Mouse (Mus musculus): Measurements from ENCODE around the gene Dmrtc2. TPM values are rescaled to one million over a fixed set of nuclear protein-coding genes. Genes with fewer than 3 reads are reported as not detected.
"Not testable (repeated sequence)": the region's sequence is repeated elsewhere in the genome, so short reads cannot be mapped to it uniquely, and the experiment has no call there.

Gene Dmrtc2
- polyA plus RNA-seq, 1 experiment from 2014 or later: not detected

- not testable (repeated sequence) for H3K4me3 ChIP-seq; H3K4me1 ChIP-seq; H3K9me3 ChIP-seq; H3K27ac ChIP-seq; DNase-seq (ENCODE audit: extremely low spot score, low spot score); H3K27me3 ChIP-seq (ENCODE audit: poor library complexity, severe bottlenecking)
- 87% methylated on average over 2 of the region's 2 CpGs for WGBS
- peaks cover 13% of the 10 kb centered on the region for H3K36me3 ChIP-seq (replicated peaks)
Observed at GRCm38 (mm10) chr7:24895749-24896148, 25.9 kb downstream of the Dmrtc2 start.

GRCm38 (mm10) chr7:24896269-24896668 is 26.4 kb downstream of the Dmrtc2 start:
- H3K4me3 ChIP-seq: no peak overlapping the region
- H3K4me1 ChIP-seq: no peaks in the 10 kb centered on the region
- WGBS: 84% methylated on average over 8 of the region's 8 CpGs
- DNase-seq (ENCODE audit: extremely low spot score, low spot score): no peak
- no peak overlapping the region for H3K27ac ChIP-seq
- no peaks in the 10 kb centered on the region for H3K27me3 ChIP-seq (ENCODE audit: poor library complexity, severe bottlenecking)
- H3K36me3 ChIP-seq (replicated peaks): peaks cover 8% of the 10 kb centered on the region
- H3K9me3 ChIP-seq: no peaks in the 10 kb centered on the region

- H3K27ac ChIP-seq: no peak within 1 kb of the TSS
- H3K4me3 ChIP-seq: no peak within 1 kb of the TSS
- no peak for DNase-seq (ENCODE audit: extremely low spot score, low spot score)
- peaks cover 6% of the 10 kb centered on the region for H3K4me1 ChIP-seq
- H3K27me3 ChIP-seq (ENCODE audit: poor library complexity, severe bottlenecking): no peaks in the 10 kb centered on the region
- no peaks in the 10 kb centered on the region for H3K9me3 ChIP-seq
- H3K36me3 ChIP-seq (replicated peaks): peaks cover 5% of the 10 kb centered on the region; the same call in 1 of the 2 replicates
- 80% methylated on average over 12 of the region's 12 CpGs for WGBS
Observed at GRCm38 (mm10) chr7:24897224-24897623, 27.4 kb downstream of the Dmrtc2 start, which contains the start of gene Cd79a. TSS of gene Cd79a (plus strand) at chr7:24897381.

- H3K36me3 ChIP-seq (replicated peaks): peaks cover 2% of the 10 kb centered on the region; the same call in 1 of the 2 replicates
- H3K9me3 ChIP-seq: no peaks in the 10 kb centered on the region
- WGBS: 71% methylated on average over 5 of the region's 5 CpGs
- DNase-seq (ENCODE audit: extremely low spot score, low spot score): no peak
- no peak overlapping the region for H3K4me3 ChIP-seq
- H3K4me1 ChIP-seq: peaks cover 13% of the 10 kb centered on the region
- H3K27ac ChIP-seq: no peak overlapping the region
- H3K27me3 ChIP-seq (ENCODE audit: poor library complexity, severe bottlenecking): no peaks in the 10 kb centered on the region
Observed at GRCm38 (mm10) chr7:24897959-24898358, 28.1 kb downstream of the Dmrtc2 start.

- 84% methylated on average over 6 of the region's 6 CpGs for WGBS
- no peak for DNase-seq (ENCODE audit: extremely low spot score, low spot score)
- Histone ChIP-seq H3K27ac (no peak overlapping the region), H3K36me3 (replicated peaks) (no peaks in the 10 kb centered on the region), H3K27me3 (ENCODE audit: poor library complexity, severe bottlenecking) (no peaks in the 10 kb centered on the region), H3K4me3 (no peak overlapping the region), H3K4me1 (peaks cover 41% of the 10 kb centered on the region), H3K9me3 (no peaks in the 10 kb centered on the region)
Observed at GRCm38 (mm10) chr7:24901114-24901513, 31.3 kb downstream of the Dmrtc2 start.

- Histone ChIP-seq H3K9me3 (no peaks in the 10 kb centered on the region), H3K4me3 (peak overlapping the region; percentile 75; the same call in 1 of the 2 replicates), H3K27ac (peak overlapping the region; percentile 88; the same call in 1 of the 2 replicates), H3K36me3 (replicated peaks) (no peaks in the 10 kb centered on the region), H3K4me1 (peaks cover 48% of the 10 kb centered on the region), H3K27me3 (ENCODE audit: poor library complexity, severe bottlenecking) (no peaks in the 10 kb centered on the region)
- DNase-seq (ENCODE audit: extremely low spot score, low spot score): no peak
- WGBS: 88% methylated on average over 1 of the region's 1 CpGs
Observed at GRCm38 (mm10) chr7:24901842-24902241, 32.0 kb downstream of the Dmrtc2 start.

- H3K27ac ChIP-seq: peak overlapping the region; percentile 88
- no peak for DNase-seq (ENCODE audit: extremely low spot score, low spot score)
- H3K9me3 ChIP-seq: no peaks in the 10 kb centered on the region
- H3K4me3 ChIP-seq: peak overlapping the region; percentile 75
- H3K27me3 ChIP-seq (ENCODE audit: poor library complexity, severe bottlenecking): no peaks in the 10 kb centered on the region
- H3K4me1 ChIP-seq: peaks cover 52% of the 10 kb centered on the region
- no peaks in the 10 kb centered on the region for H3K36me3 ChIP-seq (replicated peaks)
- 61% methylated on average over 2 of the region's 2 CpGs for WGBS
Observed at GRCm38 (mm10) chr7:24902264-24902629, 32.4 kb downstream of the Dmrtc2 start.

- H3K27ac ChIP-seq: peak within 1 kb of the TSS; percentile 88
Observed at GRCm38 (mm10) chr7:24902630-24903443, 33.0 kb downstream of the Dmrtc2 start, which contains the start of gene Arhgef1. TSS of gene Arhgef1 (plus strand) at chr7:24902912.

GRCm38 (mm10) chr7:24903444-24903825 is 33.6 kb downstream of the Dmrtc2 start:
- H3K4me3 ChIP-seq: peak overlapping the region; percentile 75
- H3K27ac ChIP-seq: peak overlapping the region; percentile 88
- no peaks in the 10 kb centered on the region for H3K27me3 ChIP-seq (ENCODE audit: poor library complexity, severe bottlenecking)
- WGBS: 43% methylated on average over 10 of the region's 10 CpGs
- DNase-seq (ENCODE audit: extremely low spot score, low spot score): no peak
- H3K4me1 ChIP-seq: peaks cover 59% of the 10 kb centered on the region
- H3K36me3 ChIP-seq (replicated peaks): peaks cover 11% of the 10 kb centered on the region
- no peaks in the 10 kb centered on the region for H3K9me3 ChIP-seq

More at GRCm38 (mm10) chr7:24902630-24903443, 33.0 kb downstream of the Dmrtc2 start, which contains the start of gene Arhgef1:
- 6% methylated on average over 54 of the region's 68 CpGs for WGBS
- peaks cover 5% of the 10 kb centered on the region; the same call in 1 of the 2 replicates for H3K36me3 ChIP-seq (replicated peaks)
- peaks cover 58% of the 10 kb centered on the region for H3K4me1 ChIP-seq
- H3K27me3 ChIP-seq (ENCODE audit: poor library complexity, severe bottlenecking): no peaks in the 10 kb centered on the region
- H3K4me3 ChIP-seq: peak within 1 kb of the TSS; percentile 75
- peak; percentile 53 for DNase-seq (ENCODE audit: extremely low spot score, low spot score)
- no peaks in the 10 kb centered on the region for H3K9me3 ChIP-seq

GRCm38 (mm10) chr7:24904070-24904483 is 34.2 kb downstream of the Dmrtc2 start:
- Histone ChIP-seq H3K36me3 (replicated peaks) (peaks cover 18% of the 10 kb centered on the region), H3K9me3 (no peaks in the 10 kb centered on the region), H3K4me1 (peaks cover 59% of the 10 kb centered on the region), H3K27me3 (ENCODE audit: poor library complexity, severe bottlenecking) (no peaks in the 10 kb centered on the region), H3K4me3 (peak overlapping the region; percentile 75), H3K27ac (peak overlapping the region; percentile 85)
- under 1% methylated on average over 30 of the region's 30 CpGs for WGBS
- DNase-seq (ENCODE audit: extremely low spot score, low spot score): peak; percentile 96

- Histone ChIP-seq H3K27me3 (ENCODE audit: poor library complexity, severe bottlenecking) (no peaks in the 10 kb centered on the region), H3K36me3 (replicated peaks) (peaks cover 24% of the 10 kb centered on the region), H3K27ac (peak overlapping the region; percentile 85), H3K4me3 (peak overlapping the region; percentile 75), H3K4me1 (peaks cover 59% of the 10 kb centered on the region), H3K9me3 (no peaks in the 10 kb centered on the region)
- 11% methylated on average over 3 of the region's 3 CpGs for WGBS
- peak; percentile 69 for DNase-seq (ENCODE audit: extremely low spot score, low spot score)
Observed at GRCm38 (mm10) chr7:24904936-24905335, 35.1 kb downstream of the Dmrtc2 start.

- WGBS: 48% methylated on average over 6 of the region's 6 CpGs
- Histone ChIP-seq H3K36me3 (replicated peaks) (peaks cover 27% of the 10 kb centered on the region), H3K27me3 (ENCODE audit: poor library complexity, severe bottlenecking) (no peaks in the 10 kb centered on the region), H3K4me3 (no peak overlapping the region), H3K9me3 (no peaks in the 10 kb centered on the region), H3K27ac (peak overlapping the region; percentile 51; the same call in 1 of the 2 replicates), H3K4me1 (peaks cover 59% of the 10 kb centered on the region)
- DNase-seq (ENCODE audit: extremely low spot score, low spot score): no peak
Observed at GRCm38 (mm10) chr7:24906551-24906950, 36.7 kb downstream of the Dmrtc2 start.

- Histone ChIP-seq H3K27ac (peak overlapping the region; percentile 51), H3K36me3 (replicated peaks) (peaks cover 33% of the 10 kb centered on the region), H3K4me3 (peak overlapping the region; percentile 12), H3K27me3 (ENCODE audit: poor library complexity, severe bottlenecking) (no peaks in the 10 kb centered on the region), H3K9me3 (no peaks in the 10 kb centered on the region), H3K4me1 (peaks cover 52% of the 10 kb centered on the region)
- no peak for DNase-seq (ENCODE audit: extremely low spot score, low spot score)
- WGBS: 24% methylated on average over 13 of the region's 13 CpGs
Observed at GRCm38 (mm10) chr7:24907211-24907748, 37.4 kb downstream of the Dmrtc2 start.

Data from forebrain, embryonic 10.5 days (tissue).